Mouse (Mus musculus) liver, embryonic 14.5 days (tissue): ENCODE data around the gene Phldb2.

Experiments
- CTCF ChIP-seq: IDR thresholded peaks from 2 replicates; pipeline ENCODE4 v1.5.1; 2016; ENCODE audit warnings: antibody characterized with exemption, low read depth, control low read depth
- EP300 ChIP-seq: IDR thresholded peaks from 2 replicates; pipeline ENCODE4 v1.6.1; 2016; ENCODE audit warnings: antibody characterized with exemption, low read depth

DNA sequence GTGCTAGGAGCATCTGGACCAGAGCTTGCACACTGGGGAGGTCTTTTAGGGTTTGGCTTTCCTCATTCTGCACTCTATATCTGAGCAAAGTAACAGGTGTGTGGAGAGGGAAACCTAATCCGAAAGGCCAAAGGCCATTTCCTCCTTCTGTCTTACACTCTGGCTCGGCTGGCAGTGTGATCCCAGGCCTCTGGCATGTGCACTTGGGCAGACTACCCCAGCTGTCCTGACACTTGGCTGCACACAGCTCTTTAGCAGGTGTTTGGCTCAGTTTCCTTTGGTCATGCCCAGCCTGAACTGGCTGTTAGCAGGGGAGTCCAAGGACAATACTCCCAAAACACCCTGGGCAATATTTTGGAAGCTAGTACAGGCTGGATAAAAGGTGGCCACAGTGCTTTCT, 156.6 kb downstream of the Phldb2 start:
- TF ChIP-seq CTCF (no peak), EP300 (no peak)
